Mouse (Mus musculus) cerebellum, adult 2 months (tissue): ENCODE results near the gene Rtp1.

Experiments used
- CTCF ChIP-seq: fragments of 200-500 bp; IDR thresholded peaks from 2 replicates; pipeline ENCODE4 v1.5.1; 2011; ENCODE audit warnings: low read depth, mild to moderate bottlenecking, control low read depth, low read length, moderate library complexity, borderline replicate concordance; ENCODE audit not compliant: insufficient read depth
- POLR2A ChIP-seq: fragments of 200-500 bp; IDR thresholded peaks from 2 replicates; pipeline ENCODE4 v1.6.1; 2011; ENCODE audit warnings: low read length, control low read depth, borderline replicate concordance; ENCODE audit not compliant: insufficient read depth

GRCm38 (mm10) chr16:23450816-23451215 lies 21.9 kb downstream of the Rtp1 start:
- TF ChIP-seq POLR2A (no peak), CTCF (no peak)
